Mouse (Mus musculus): ENCODE results near the gene Aarsd1. TPM values are rescaled to one million over a fixed set of nuclear protein-coding genes. Genes with fewer than 3 reads are reported as not detected.
A peak's percentile ranks its signal among the peaks of the same experiment; 100 is the strongest.
"Not testable (repeated sequence)": the region's sequence is repeated elsewhere in the genome, so short reads cannot be mapped to it uniquely, and the experiment has no call there.

Aarsd1 gene
- polyA plus RNA-seq (2016; fragmentation: Nextera tagmentation; extraction: Ambion mirVana), result 85.3 and 86.4 TPM in 2 replicates

- Histone ChIP-seq H3K4me1 (peaks cover 6% of the 10 kb centered on the region), H3K4me3 (peak within 1 kb of the TSS; percentile 75), H3K36me3 (peaks cover 20% of the 10 kb centered on the region), H3K9me3 (no peaks in the 10 kb centered on the region), H3K4me2 (replicated peaks) (peak within 1 kb of the TSS; percentile 70), H3K27me3 (replicated peaks) (no peaks in the 10 kb centered on the region), H3K27ac (no peak within 1 kb of the TSS), H3K9ac (peak within 1 kb of the TSS; percentile 83)
- ATAC-seq (ENCODE audit: low FRiP score, low read depth), result peak; percentile 85
- WGBS, result under 1% methylated on average over 45 of the region's 45 CpGs
Measured at GRCm38 (mm10) chr11:101417101-101417855, at the start of gene Aarsd1. Gene Aarsd1 (minus strand): TSS chr11:101417615.

DNA sequence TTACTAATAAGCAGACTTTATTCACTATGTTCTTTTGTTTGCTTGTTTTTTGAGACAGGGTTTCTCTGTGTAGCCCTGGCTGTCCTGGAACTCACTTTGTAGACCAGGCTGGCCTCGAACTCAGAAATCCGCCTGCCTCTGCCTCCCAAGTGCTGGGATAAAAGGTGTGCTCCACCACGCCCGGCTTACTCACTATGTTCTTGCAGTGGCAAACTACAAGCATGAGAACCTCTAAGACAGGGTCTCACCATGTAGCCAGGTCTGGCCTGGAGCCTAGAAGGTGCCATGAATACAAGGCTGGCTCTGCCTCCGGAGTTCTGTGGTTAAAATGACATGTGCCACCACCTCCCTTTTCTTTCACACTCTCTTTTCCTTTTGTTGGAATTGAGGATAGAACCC, 49.1 kb upstream of the Aarsd1 start:
- Histone ChIP-seq H3K4me2 (replicated peaks) (peak overlapping the region; percentile 90), H3K4me1 (peaks cover 62% of the 10 kb centered on the region), H3K36me3 (peaks cover 23% of the 10 kb centered on the region), H3K4me3 (peak overlapping the region; percentile 85)
- not testable (repeated sequence) for H3K27ac ChIP-seq; H3K9me3 ChIP-seq; H3K9ac ChIP-seq; ATAC-seq (ENCODE audit: low FRiP score, low read depth); H3K27me3 ChIP-seq (replicated peaks)
- 68% methylated on average over 5 of the region's 5 CpGs for WGBS

DNA sequence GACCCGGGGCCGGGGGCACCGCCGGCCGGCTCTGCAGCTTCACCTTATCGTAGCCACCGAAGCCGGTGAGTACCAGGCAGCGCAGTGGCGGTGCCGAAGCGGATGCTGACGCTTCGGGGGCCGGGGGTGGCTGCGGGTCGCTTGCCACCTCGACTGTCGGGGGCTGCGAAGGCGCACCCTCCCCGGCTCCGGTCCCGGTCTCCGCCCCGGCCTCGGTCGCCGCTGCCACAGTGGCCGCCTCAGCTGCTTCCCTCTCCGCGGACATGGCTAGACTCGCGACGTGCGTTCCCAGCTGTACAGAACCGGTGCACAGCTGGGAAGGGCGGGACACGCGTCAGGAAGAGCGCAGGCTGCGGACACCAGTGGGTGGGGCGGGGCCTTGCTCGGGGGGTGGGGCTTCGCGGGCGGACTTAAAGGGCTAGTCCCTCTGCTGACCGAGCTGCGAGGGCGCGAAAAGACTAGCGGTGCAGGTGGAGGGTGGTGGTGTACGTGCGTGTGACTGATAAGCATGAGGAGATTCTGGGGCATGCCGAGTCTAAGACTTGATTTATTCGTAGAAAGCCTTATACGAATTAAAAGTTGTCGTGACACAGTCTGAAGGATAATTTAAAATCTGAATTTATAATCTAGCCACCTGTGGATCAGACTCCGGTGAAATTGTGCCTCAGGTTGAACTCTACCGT, 48.6 kb upstream of the Aarsd1 start, which contains the start of gene Vat1:
Gene Vat1 (minus strand): TSS at position 362 of the 683 bp plus-strand sequence.
- Histone ChIP-seq H3K4me2 (replicated peaks) (peak within 1 kb of the TSS; percentile 90), H3K27me3 (replicated peaks) (no peaks in the 10 kb centered on the region), H3K9me3 (no peaks in the 10 kb centered on the region), H3K9ac (peak within 1 kb of the TSS; percentile 78), H3K4me1 (peaks cover 57% of the 10 kb centered on the region), H3K27ac (peak within 1 kb of the TSS; percentile 66), H3K4me3 (peak within 1 kb of the TSS; percentile 85), H3K36me3 (peaks cover 23% of the 10 kb centered on the region)
- 2% methylated on average over 60 of the region's 60 CpGs for WGBS
- ATAC-seq (ENCODE audit: low FRiP score, low read depth), result peak; percentile 60; the same call in 1 of the 2 replicates

DNA sequence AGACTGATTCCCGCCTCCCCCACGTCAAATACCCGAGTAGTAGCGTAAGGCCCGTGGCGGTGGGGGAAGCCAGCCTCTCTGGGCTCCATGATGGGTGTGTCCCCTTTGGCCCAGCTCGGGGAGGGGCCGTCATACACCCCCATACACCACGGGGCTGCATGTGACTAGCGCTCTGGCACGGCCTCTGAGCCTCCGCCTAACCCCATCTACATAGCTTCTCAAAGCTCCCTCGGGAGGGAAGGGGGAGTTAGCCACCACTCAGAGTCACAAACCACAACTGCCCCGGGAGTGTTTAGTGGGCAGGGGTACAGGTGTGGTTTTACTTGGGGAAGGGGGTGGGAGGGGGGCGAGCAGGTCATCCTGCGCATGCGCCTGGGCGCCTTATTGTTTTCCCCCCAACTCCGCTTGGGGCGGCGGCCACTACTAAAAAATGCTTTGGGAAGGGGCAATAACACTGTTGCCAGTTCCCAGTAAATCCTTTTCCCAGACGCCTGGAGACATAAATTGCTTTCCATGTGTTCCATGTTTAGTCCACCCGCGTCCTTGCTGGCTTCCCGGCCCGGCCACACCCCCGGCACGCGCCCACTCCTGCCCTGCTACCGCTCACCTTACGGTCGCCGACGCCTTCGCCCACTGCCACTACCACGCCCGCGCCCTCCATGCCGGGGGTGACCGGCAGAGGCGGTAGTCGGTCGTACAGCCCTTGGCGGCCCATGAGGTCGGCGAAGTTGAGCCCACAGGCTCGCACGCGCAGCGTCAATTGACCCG, 47.9 kb upstream of the Aarsd1 start:
- Histone ChIP-seq H3K36me3 (peaks cover 24% of the 10 kb centered on the region), H3K9me3 (no peaks in the 10 kb centered on the region), H3K4me1 (peaks cover 54% of the 10 kb centered on the region), H3K27ac (peak overlapping the region; percentile 66), H3K4me2 (replicated peaks) (peak overlapping the region; percentile 90), H3K27me3 (replicated peaks) (no peaks in the 10 kb centered on the region), H3K9ac (peak overlapping the region; percentile 78), H3K4me3 (peak overlapping the region; percentile 85)
- peak; percentile 25 for ATAC-seq (ENCODE audit: low FRiP score, low read depth)
- WGBS, result under 1% methylated on average over 51 of the region's 51 CpGs

DNA sequence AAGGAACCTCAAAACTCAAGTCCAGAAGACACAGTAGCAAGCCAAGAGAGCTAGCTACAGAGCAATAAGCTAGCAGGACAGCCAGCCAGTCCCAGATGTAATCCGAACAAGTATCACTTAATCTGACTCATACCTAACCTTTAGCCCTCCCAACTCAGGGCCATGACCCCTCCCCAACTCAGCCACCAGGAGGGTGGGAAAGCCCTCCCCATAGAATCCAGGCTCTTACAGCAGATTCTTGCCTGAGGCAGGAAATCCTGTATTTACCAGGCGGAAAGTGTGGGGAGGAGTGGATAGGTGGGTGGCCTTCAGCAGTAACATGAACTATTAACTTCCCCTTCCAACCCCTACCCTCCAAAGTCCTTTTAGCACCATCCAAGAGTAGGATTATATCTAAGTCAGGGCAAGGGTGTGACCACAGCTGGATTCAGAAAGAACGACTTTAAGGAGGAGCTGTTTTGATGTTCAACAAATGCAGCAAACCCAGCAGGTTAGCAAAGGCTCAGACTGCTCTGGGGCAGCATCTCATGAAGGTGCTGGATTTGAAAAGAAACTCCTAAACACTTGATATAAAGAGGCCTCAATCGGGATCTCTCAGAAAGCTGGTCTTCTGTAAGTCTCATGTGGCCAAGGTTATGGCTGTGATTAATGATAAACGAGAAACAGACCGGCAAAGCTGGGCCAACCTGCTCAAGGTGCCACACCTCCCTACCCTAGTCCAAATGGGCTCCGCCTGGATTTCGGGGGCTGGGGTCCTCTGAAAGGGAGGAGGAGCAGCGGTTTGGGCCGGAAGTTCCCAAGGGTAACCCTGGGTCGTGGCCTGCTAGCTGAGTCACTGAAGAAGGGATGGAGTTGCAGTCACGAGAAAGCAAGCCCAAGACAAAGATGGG, 47.0 kb upstream of the Aarsd1 start, which contains the start of gene Rnd2:
Gene Rnd2 (plus strand): TSS at position 789 of the 890 bp plus-strand sequence.
- Histone ChIP-seq H3K27me3 (replicated peaks) (no peaks in the 10 kb centered on the region), H3K4me3 (peak within 1 kb of the TSS; percentile 85), H3K27ac (peak within 1 kb of the TSS; percentile 66), H3K4me2 (replicated peaks) (peak within 1 kb of the TSS; percentile 90), H3K4me1 (peaks cover 49% of the 10 kb centered on the region), H3K9ac (peak within 1 kb of the TSS; percentile 78), H3K9me3 (no peaks in the 10 kb centered on the region), H3K36me3 (peaks cover 32% of the 10 kb centered on the region)
- WGBS, result 16% methylated on average over 12 of the region's 12 CpGs
- ATAC-seq (ENCODE audit: low FRiP score, low read depth), result no peak

GRCm38 (mm10) chr11:101462583-101463440, 45.4 kb upstream of the Aarsd1 start:
- no peak overlapping the region for H3K27ac ChIP-seq
- no peaks in the 10 kb centered on the region for H3K27me3 ChIP-seq (replicated peaks)
- 36% methylated on average over 13 of the region's 13 CpGs for WGBS
- ATAC-seq (ENCODE audit: low FRiP score, low read depth), result no peak
- H3K9ac ChIP-seq, result no peak overlapping the region
- H3K36me3 ChIP-seq, result peaks cover 49% of the 10 kb centered on the region
- H3K4me1 ChIP-seq, result peaks cover 41% of the 10 kb centered on the region
- H3K9me3 ChIP-seq, result no peaks in the 10 kb centered on the region
- H3K4me2 ChIP-seq (replicated peaks), result peak overlapping the region; percentile 90
- no peak overlapping the region for H3K4me3 ChIP-seq

- Histone ChIP-seq H3K36me3 (peaks cover 55% of the 10 kb centered on the region), H3K27me3 (replicated peaks) (no peaks in the 10 kb centered on the region), H3K4me3 (no peak overlapping the region), H3K27ac (no peak overlapping the region), H3K4me2 (replicated peaks) (peak overlapping the region; percentile 90; the same call in 1 of the 2 replicates), H3K4me1 (peaks cover 38% of the 10 kb centered on the region), H3K9me3 (no peaks in the 10 kb centered on the region), H3K9ac (no peak overlapping the region)
- WGBS, result 69% methylated on average over 14 of the region's 14 CpGs
- ATAC-seq (ENCODE audit: low FRiP score, low read depth), result no peak
Measured at GRCm38 (mm10) chr11:101462141-101462540, 44.7 kb upstream of the Aarsd1 start.

GRCm38 (mm10) chr11:101460321-101460720, 42.9 kb upstream of the Aarsd1 start:
- Histone ChIP-seq H3K36me3 (peaks cover 55% of the 10 kb centered on the region), H3K4me1 (peaks cover 33% of the 10 kb centered on the region), H3K9ac (no peak overlapping the region), H3K4me3 (no peak overlapping the region), H3K27ac (no peak overlapping the region), H3K9me3 (no peaks in the 10 kb centered on the region), H3K4me2 (replicated peaks) (no peak overlapping the region), H3K27me3 (replicated peaks) (no peaks in the 10 kb centered on the region)
- 90% methylated on average over 15 of the region's 15 CpGs for WGBS
- no peak for ATAC-seq (ENCODE audit: low FRiP score, low read depth)

GRCm38 (mm10) chr11:101459716-101460115, 42.3 kb upstream of the Aarsd1 start:
- 54% methylated on average over 6 of the region's 6 CpGs for WGBS
- Histone ChIP-seq H3K4me3 (no peak overlapping the region), H3K9ac (no peak overlapping the region), H3K27ac (no peak overlapping the region), H3K27me3 (replicated peaks) (no peaks in the 10 kb centered on the region), H3K4me2 (replicated peaks) (no peak overlapping the region), H3K9me3 (no peaks in the 10 kb centered on the region), H3K36me3 (peaks cover 55% of the 10 kb centered on the region), H3K4me1 (peaks cover 30% of the 10 kb centered on the region)
- no peak for ATAC-seq (ENCODE audit: low FRiP score, low read depth)

DNA sequence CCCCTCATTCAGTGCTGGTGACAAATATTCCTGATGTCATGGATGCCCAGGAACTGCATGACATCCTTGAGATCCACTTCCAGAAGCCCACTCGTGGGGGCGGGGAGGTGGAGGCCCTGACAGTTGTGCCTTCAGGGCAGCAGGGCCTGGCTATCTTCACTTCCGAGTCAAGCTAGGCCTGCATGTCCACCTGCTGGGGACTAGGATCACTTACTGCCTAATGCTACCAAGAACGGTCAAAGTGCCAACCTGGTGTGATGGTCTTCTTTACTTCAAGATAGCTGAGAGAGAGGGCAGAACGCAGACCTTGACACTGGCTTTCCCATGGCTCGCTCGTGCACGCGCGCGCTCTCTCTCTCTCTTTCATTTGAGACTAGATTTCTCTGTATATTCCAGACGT, 40.8 kb upstream of the Aarsd1 start:
- Histone ChIP-seq H3K27ac (no peak overlapping the region), H3K36me3 (peaks cover 55% of the 10 kb centered on the region), H3K9me3 (no peaks in the 10 kb centered on the region), H3K27me3 (replicated peaks) (no peaks in the 10 kb centered on the region), H3K4me1 (peaks cover 19% of the 10 kb centered on the region), H3K4me2 (replicated peaks) (no peak overlapping the region), H3K4me3 (no peak overlapping the region), H3K9ac (no peak overlapping the region)
- 80% methylated on average over 12 of the region's 12 CpGs for WGBS
- no peak for ATAC-seq (ENCODE audit: low FRiP score, low read depth)
